Mouse (Mus musculus) bone marrow, adult 2 months (tissue): ENCODE measurements around the gene Ptp4a2. TPM values are rescaled to one million over a fixed set of nuclear protein-coding genes. Genes with fewer than 3 reads are reported as not detected.
A peak's percentile ranks its signal among the peaks of the same experiment; 100 is the strongest.

ENCODE experiments used
- H3K27ac ChIP-seq: fragments of 200-500 bp; 2 replicates; pipeline ENCODE4 v1.5.1; 2012; ENCODE audit warnings: low read depth, mild to moderate bottlenecking, control low read depth, inconsistent platforms, low read length; ENCODE audit not compliant: control insufficient read depth, poor library complexity, insufficient read depth
- H3K4me1 ChIP-seq: fragments of 200-500 bp; 2 replicates; pipeline ENCODE4 v1.6.1; 2011; ENCODE audit warnings: low read length; ENCODE audit not compliant: control insufficient read depth, insufficient read depth
- H3K4me3 ChIP-seq: fragments of 200-500 bp; replicated peaks from 2 replicates; pipeline ENCODE3; 2011; ENCODE audit warnings: mild to moderate bottlenecking, low read depth, low read length, control low read depth; ENCODE audit not compliant: control insufficient read depth
- CTCF ChIP-seq: fragments of 200-500 bp; IDR thresholded peaks from 2 replicates; pipeline ENCODE4 v1.5.1; 2011; ENCODE audit warnings: low read length, control low read depth; ENCODE audit not compliant: control insufficient read depth, insufficient read depth
- POLR2A ChIP-seq: fragments of 200-500 bp; IDR thresholded peaks from 2 replicates; pipeline ENCODE4 v1.6.1; 2011; ENCODE audit warnings: low read depth, mild to moderate bottlenecking, control low read depth, low read length, borderline replicate concordance; ENCODE audit not compliant: control insufficient read depth
- WGBS: fragments of 180-500 bp; shearing (Covaris S2); methylation state at CpG from one replicate; pipeline ENCODE4 v1.1.7; 2018; 5-methylcytosine and 5-hydroxymethylcytosine counted together
- polyA plus RNA-seq: library from polyadenylated mRNA; stranded (reverse); fragments of >200 nt; gene quantifications from 2 replicates; pipeline ENCODE4 v1.2.4, GENCODE M21; 2011; ENCODE audit warnings: low replicate concordance; ENCODE audit not compliant: missing spikeins, insufficient read depth, insufficient read length

Ptp4a2 gene
- polyA plus RNA-seq, 1 experiment: 92.1 TPM

- WGBS: 30% methylated on average over 14 of the region's 14 CpGs
- Histone ChIP-seq H3K27ac (peak overlapping the region; percentile 90; the same call in 1 of the 2 replicates), H3K4me1 (no peaks in the 10 kb centered on the region; the same call in 1 of the 2 replicates), H3K4me3 (peak overlapping the region; percentile 76)
- no peak for TF ChIP-seq POLR2A
- no peak for TF ChIP-seq CTCF
Measured at GRCm38 (mm10) chr4:129811605-129812468, 818 bp downstream of the Ptp4a2 start.

- Histone ChIP-seq H3K4me3 (no peak overlapping the region), H3K27ac (no peak overlapping the region), H3K4me1 (no peaks in the 10 kb centered on the region; the same call in 1 of the 2 replicates)
- 87% methylated on average over 6 of the region's 6 CpGs for WGBS
- TF ChIP-seq CTCF: no peak
- no peak for TF ChIP-seq POLR2A
Measured at GRCm38 (mm10) chr4:129817591-129817990, 6.6 kb downstream of the Ptp4a2 start.

GRCm38 (mm10) chr4:129818506-129819195 is 7.6 kb downstream of the Ptp4a2 start:
- Histone ChIP-seq H3K27ac (no peak overlapping the region), H3K4me3 (no peak overlapping the region), H3K4me1 (peaks cover 1% of the 10 kb centered on the region; the same call in 1 of the 2 replicates)
- WGBS: 49% methylated on average over 10 of the region's 10 CpGs
- TF ChIP-seq POLR2A (no peak), CTCF (no peak)

- peak; percentile 86; the same call in 1 of the 2 replicates for TF ChIP-seq POLR2A
- peak; percentile 50 for TF ChIP-seq CTCF
Measured at GRCm38 (mm10) chr4:129819712-129820336, 8.8 kb downstream of the Ptp4a2 start.

GRCm38 (mm10) chr4:129820417-129821086 is 9.5 kb downstream of the Ptp4a2 start:
- peaks cover 1% of the 10 kb centered on the region; the same call in 1 of the 2 replicates for H3K4me1 ChIP-seq
- TF ChIP-seq CTCF (no peak), POLR2A (peak; percentile 54; the same call in 1 of the 2 replicates)
- H3K4me3 ChIP-seq: peak overlapping the region; percentile 92
- H3K27ac ChIP-seq: peak overlapping the region; percentile 92
- under 1% methylated on average over 61 of the region's 79 CpGs for WGBS

More at GRCm38 (mm10) chr4:129819712-129820336, 8.8 kb downstream of the Ptp4a2 start:
- under 1% methylated on average over 83 of the region's 83 CpGs for WGBS
- Histone ChIP-seq H3K27ac (peak overlapping the region; percentile 92), H3K4me1 (peaks cover 1% of the 10 kb centered on the region; the same call in 1 of the 2 replicates), H3K4me3 (peak overlapping the region; percentile 81)

GRCm38 (mm10) chr4:129821087-129821616 is 10.1 kb downstream of the Ptp4a2 start:
- TF ChIP-seq POLR2A (no peak), CTCF (no peak)
- Histone ChIP-seq H3K4me3 (peak overlapping the region; percentile 92), H3K27ac (peak overlapping the region; percentile 92), H3K4me1 (peaks cover 1% of the 10 kb centered on the region; the same call in 1 of the 2 replicates)
- WGBS: under 1% methylated on average over 16 of the region's 16 CpGs

GRCm38 (mm10) chr4:129822324-129822723 is 11.3 kb downstream of the Ptp4a2 start:
- peaks cover 1% of the 10 kb centered on the region; the same call in 1 of the 2 replicates for H3K4me1 ChIP-seq
- H3K4me3 ChIP-seq: peak overlapping the region; percentile 5
- 43% methylated on average over 3 of the region's 3 CpGs for WGBS

More at GRCm38 (mm10) chr4:129822324-129822723, 11.3 kb downstream of the Ptp4a2 start:
- no peak overlapping the region for H3K27ac ChIP-seq
- TF ChIP-seq CTCF (no peak), POLR2A (no peak)
